Mouse (Mus musculus) urinary bladder, postnatal 25 days (tissue): ENCODE data around the gene Pbsn.
"Not testable (repeated sequence)": the region's sequence is repeated elsewhere in the genome, so short reads cannot be mapped to it uniquely, and the experiment has no call there.

ENCODE experiments used
- DNase-seq: peaks from one replicate; pipeline ENCODE4 v3.0.0; 2022; ENCODE audit warnings: low spot score

Gene Pbsn

DNA sequence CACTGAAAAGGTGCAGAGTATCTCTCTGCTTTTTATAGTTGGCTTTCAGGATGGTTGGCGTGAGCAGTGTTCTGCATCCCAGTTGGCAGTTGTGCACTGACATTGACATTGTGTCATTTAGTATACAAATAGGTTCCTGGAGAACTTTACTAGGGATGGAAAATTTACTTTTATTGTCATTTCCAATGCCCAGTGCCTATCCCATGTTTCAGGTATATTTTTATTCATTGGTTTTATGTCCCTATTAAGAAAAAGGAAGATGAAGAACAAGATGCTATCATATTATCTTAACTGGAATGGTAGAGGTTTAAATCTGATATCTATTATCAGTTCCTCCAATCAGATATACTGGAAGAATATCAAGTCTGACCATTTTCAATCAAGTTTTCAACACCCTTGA lies at the start of gene Pbsn:
TSS of gene Pbsn (minus strand) at position 101 of the 400 bp plus-strand sequence.
- DNase-seq, result no peak

DNA sequence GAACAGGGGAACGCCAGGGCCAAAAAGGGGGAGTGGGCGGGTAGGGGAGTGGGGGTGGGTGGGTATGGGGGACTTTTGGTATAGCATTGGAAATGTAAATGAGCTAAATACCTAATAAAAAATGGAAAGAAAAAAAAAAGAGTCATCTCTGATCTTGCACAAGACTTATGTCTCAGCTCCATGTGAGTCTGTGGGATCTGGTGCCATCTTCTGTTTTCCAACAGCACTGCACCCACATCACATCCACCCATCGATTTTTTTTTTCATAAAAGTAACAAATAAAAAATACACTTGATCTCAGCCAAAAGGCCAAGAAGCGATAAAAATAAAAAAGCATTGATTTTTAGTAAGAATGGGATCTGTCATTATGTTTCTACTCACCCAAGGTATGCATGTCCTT lies 26.6 kb upstream of the Pbsn start:
- not testable (repeated sequence) for DNase-seq

DNA sequence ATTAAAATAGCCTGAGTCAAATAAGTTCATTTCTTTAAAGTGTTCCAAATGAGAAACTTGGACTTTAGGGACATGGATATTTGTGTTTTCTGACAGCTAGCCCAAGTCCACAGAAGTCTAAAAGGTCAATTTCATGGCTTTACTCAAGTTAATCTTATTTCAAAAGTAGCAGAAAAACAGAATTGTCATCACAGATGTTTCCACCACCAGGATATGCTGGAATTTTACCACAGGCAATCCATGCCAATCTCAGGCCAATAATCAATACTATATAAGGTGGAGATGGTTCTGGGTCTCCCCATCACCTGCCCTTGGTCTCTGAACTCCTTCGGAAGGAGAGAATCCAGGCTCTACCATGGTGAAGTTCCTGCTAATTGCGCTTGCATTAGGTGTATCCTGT lies 11.0 kb upstream of the Pbsn start, which contains the start of gene Gm14744:
TSS of gene Gm14744 (plus strand) at position 301 of the 400 bp plus-strand sequence.
- DNase-seq, result not testable (repeated sequence)

DNA sequence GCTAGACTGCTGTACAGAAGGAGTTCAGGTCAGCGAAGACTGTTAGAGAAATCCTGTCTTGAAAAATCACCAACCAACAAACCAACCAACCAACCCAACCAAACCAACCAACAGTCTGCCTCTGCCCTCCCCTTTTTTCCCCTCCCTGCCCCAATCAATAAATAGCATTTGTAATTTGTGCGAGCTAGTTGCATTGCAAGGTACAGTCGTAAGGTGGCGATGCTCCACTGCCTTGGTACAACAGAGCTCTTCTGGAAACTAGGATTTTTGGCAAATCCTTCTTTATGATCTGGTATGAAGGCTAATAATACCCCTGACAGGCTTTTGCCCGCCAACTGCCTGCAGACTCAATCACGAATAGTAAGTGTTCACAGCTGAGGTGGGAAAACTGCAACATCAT lies 41.4 kb downstream of the Pbsn start:
- DNase-seq, result no peak

DNA sequence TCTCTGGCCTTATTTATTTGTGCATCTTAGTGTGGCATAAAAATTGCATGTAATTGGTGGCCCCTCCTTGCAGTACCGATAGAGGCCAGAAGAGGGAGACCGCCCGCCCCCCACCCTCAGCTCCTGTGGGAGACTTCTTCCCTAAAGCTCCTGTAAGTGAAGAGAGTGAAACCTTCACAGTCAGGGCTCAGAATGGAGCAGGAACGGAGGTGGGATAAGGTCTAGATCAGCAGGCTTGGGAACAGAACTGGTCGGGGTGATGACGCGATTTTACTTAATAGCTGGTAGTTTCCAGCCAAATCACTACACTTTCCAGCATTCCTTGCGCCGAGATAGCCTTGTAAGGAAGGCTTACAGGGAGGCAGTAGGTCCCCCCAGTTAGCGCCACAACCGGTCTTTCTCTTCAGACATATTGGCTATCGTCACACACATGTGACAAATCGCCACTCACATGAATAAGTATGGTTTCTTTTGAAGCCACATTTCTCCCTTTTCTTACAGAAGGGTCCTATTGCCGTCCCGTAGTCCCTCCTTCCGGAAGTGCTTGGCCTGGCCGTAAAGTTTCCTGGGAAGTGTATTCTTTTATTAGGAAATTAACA lies 42.7 kb downstream of the Pbsn start:
- DNase-seq, result peak; percentile 46

DNA sequence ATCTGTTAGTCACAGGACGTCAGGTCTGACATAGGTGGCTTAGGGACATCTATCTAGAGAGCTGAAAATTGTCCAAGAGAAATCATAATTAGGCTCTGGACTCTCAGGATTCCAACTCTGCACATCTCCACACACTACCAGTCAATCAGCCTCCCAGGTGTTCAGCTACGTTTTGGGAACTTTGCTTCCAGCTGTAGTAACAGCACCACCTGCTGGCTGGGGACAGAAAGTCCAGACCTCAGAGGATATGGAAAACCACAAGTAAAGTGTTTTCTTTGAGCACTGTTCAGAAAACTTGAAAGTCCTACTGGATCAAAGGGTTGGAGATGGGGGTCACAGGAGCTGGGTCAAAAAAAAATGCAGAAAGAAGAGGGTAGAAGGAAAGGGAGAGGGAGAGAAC lies 44.8 kb downstream of the Pbsn start:
- DNase-seq, result peak; percentile 57

DNA sequence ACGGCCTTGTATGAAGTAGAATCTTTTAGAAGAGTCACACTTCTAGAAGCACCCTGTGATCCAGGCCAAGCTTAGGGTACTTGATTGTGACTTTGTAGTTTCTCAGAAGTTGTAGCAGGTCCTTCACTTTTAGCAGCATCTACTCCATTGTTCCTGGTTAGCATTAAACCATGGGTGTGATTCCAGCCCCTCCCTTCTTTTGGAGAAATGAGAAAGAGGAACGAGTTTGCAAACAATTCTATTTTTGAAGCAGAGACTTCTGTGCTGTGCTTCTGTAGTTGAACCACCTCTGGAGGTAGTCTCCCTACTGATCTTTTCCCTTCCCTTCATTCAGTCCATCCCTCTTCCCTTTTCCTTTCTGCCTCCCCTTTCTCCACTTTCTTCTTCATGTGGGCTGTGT lies 51.1 kb downstream of the Pbsn start:
- no peak for DNase-seq

DNA sequence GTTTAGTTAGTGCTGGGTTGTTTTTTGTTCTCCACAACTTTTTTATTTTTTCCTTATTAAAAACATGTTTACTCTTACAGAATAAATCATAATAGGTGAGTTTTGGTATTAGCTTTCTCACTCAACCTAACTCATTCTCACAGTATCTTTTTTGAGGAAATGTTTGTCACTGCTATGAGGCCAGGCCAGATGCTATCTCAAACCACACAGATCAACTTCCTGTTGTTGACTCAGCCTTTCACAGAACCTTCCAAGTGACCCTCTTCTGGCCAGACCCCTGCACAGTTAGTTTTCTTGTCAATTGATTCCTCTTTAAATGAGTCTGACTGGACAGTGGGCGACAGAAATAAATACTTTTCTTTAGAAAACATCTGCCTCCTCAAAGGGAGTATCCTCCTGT lies 51.9 kb downstream of the Pbsn start:
- DNase-seq, result no peak

DNA sequence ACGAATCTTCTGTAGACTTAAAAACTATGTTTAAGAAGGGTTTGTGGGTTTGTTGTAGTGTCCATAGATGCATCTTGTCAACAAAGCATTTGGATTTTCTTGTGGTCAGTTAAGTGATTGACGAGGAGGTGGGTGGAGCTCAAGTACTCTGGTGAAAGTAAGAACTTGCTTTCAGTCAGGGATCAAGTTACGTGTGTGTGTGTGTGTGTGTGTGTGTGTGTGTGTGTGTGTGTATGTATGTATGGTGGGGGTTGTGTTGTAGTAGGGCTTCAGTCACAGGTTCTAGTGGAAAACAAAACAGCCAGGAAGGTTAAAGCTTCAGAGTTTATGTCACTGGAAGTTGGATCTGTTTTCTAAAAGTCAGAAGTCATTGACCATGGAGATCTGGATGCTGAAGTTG lies 53.9 kb downstream of the Pbsn start:
- no peak for DNase-seq

DNA sequence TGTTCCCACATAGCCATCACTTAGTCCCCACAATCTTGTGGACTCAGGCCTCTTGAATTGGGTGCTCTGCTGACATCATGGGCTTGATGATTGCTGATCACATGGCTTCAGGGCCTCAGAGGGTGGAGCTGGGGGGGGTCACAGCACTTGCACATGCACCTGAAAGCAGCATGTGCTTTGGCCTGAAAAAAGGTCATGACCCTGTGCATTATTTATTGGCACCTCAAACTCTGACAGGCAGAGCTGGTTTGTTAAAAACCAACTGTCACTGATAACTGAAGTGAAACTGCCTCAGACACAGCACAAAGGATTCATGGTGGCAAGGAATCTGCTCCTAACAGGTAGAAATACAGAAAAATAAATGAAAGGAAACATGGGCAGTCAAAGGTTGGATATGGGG lies 55.6 kb downstream of the Pbsn start:
- no peak for DNase-seq

DNA sequence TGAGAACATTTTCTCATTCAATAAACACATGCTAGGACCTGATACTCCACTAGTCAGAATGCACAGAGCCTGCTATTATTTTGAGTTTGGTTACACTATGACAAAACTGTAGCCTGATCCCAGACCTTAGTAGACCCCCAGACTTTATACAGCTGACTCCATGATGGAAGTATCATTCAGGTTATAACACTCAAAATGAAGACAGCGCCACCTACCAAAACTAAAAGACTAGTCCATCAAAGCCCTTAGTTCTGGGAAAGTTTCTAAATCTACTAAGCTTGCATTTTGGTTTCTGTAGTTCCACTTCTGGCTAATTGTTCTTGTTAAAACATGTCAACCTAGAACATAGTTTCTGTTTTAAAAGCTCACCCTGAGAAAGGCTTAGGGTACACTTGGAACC lies 56.5 kb downstream of the Pbsn start:
- DNase-seq, result no peak

DNA sequence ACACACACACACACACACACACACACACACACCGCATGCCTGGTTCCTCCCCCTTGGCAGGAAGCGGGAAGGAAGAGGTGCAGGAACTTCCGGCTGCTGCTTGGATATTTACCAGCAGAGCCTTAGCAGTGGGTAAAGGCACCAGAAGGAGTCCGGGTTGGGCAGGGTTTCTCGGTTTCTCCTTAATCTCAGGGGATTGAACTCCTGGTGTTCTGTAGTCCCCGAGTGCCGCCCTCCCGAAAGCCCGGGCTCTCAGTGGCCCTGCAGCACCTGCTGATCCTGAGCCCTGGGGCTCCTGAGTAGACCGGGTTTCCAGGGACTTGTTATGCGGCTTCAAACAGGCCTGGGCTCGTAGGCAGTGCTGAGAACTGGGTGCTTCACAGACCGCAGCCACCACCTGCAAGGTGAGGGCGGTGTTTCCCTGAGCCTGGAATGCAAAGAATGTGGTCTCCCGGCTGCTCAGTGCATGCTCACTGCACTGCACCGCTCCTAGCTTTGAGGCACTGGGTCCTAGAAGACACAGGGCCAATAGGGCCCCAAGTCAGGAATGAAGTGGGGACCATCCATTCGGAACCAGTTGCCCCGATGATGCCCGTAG lies 57.1 kb downstream of the Pbsn start, which contains the start of gene Prkx:
TSS of gene Prkx (minus strand) at position 41 of the 598 bp plus-strand sequence.
- peak; percentile 39 for DNase-seq

DNA sequence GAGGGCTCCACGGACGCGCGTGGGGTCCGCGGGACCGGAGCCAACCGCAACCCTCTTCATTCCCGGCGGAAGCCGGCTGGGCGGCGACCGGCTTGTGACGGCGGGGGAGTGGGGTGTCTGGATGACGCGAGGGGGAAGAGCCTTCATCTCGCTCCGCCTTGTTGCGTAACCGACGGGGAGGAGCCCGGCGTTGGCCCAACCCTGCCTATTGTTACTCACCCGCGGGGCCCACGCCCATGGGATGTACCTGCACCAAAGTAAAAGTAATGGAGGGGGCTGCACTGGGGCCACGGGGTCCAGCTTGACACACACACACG lies 57.6 kb downstream of the Pbsn start:
- DNase-seq, result peak; percentile 82

DNA sequence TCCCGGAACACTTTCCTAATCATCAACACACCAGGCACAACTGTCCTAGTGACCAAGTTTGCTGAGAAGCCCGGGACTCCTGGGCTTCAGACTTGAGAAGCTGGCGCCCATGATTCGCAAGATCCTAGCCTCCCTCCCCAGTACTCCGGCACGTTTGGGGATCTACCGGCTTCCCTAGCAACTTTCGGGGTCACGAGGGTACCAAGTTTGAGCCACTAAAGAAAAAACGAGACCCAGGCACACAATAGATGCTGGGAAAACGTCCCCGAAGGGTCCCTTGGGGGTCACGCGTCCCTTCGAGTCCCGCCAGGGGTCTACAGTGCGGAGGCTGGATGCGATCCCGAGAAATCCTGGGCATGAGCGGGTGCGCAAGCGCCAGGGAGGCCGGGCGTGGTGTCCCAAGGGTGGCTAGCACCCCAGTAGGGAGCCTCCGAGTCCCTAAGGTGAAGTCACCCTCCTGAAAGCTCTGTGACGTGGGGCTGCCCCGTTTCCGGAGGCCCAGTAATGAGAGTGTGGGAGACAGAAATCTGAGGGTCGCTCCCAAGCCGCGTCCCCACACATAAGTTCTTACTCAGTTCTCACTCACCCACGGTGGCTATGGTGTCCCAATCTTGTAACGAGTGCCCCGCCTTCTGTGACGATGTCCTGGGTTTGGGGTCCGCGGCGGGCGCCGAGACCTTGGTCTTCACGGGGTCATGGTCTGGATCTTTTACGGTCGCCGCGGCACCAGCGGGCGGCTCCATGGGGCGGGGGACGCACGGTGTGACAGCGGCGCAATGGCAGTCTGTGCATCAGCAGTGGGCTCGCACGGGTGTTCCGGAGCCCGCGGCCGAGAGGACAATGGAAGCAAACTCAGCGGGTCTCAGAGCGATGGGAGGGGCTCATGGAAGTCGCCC lies 58.2 kb downstream of the Pbsn start:
- no peak for DNase-seq

DNA sequence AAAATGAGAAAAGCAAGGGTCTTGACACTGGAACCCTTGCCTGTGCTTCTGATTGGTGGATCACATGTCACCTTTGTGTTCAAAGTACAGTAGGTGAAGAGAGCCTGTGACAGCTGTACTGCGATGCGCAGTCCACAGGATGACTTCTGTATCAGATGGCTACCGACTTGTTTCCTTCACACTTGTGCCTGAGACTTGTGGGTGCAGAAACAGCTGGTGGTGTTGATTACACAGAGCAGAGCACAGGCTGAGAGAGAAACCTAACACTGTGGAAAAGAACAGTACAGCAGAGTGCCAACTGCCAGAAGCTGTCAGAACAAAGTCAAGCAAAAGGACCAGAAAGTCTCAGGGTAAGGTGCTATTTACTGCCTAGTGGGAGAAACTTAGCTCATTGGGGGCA lies 64.7 kb downstream of the Pbsn start:
- DNase-seq, result no peak
